Mouse (Mus musculus) lung, adult 18-20 months (tissue): ENCODE data around the gene Bola2.
"Not testable (repeated sequence)": the region's sequence is repeated elsewhere in the genome, so short reads cannot be mapped to it uniquely, and the experiment has no call there.

Experiments used
- DNase-seq, 2 experiments: peaks; one replicate each; pipeline ENCODE4 v3.0.0; 2022; ENCODE audit warnings: mixed read lengths in 2 of 2

Bola2 gene

GRCm38 (mm10) chr7:126695210-126695611 lies at the start of gene Bola2:
TSS of gene Bola2 (plus strand) at chr7:126695401.
- peak; percentile 78 to 79 for DNase-seq

DNA sequence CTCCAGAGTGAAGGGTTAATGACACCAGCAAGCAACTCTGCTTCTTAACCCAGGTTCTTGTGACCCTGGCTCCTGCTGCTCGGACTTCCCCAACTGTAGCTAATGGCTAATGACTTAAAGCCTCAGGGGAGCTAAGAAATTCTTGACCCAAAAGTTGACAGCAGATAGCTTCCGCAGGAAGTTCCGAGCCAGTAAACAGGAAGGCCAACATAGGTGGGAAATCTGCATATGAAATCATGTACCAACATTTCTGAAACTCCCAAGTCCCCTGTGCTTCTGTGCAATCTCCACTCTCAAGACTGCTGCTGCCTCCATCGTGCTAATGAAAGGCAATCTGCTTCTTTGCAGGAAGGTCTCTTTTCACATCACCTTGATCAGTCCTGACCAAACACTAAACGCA lies 49.5 kb upstream of the Bola2 start:
- no peak for DNase-seq

- DNase-seq = no peak
These were observed 46.7 kb upstream of the Bola2 start for GRCm38 (mm10) chr7:126648486-126648885.

DNA sequence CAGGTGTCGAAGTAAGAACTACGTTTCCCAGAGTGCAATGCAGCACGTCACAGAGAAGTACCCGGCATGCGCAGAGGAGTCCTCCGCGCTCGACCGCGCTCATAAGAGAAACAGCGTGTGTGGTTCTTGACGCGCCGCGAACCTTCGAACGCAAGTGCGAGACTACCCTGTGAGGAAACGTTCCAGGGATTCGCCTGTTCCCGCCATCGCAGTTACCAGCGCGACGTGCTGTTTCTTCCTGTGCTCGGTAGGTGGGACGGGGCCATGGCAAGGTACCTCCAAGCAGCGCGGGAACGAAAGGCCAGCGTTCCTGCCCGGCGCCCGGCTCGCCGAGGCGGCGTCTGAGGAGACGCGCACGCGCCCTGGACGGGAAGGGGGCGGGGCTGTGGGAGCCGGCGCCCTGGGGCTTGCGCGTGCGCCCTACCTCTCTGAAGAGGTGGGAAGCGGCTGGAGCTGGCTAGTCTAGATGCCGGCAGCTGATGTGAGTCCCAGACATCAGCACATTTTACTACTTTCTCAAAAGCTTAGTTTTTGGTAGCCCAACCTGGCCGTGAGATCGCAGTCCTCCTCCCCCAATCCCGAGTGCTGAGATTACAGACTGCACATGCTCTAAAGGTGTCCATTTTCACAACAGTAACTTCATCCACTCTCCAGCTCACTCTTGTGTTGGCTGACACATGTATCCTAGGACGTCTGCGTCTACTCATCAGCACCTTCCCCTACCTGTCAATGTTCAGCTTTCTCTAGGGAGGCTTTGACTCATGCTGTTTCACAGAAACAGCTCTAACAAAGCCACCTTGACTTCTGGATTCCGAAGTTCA lies 45.8 kb upstream of the Bola2 start, which contains the start of gene Sgf29:
Gene Sgf29, plus strand, starts transcription at position 79 of the 821 bp plus-strand sequence.
- DNase-seq = peak; percentile 92 to 93

GRCm38 (mm10) chr7:126650852-126651251 lies 44.3 kb upstream of the Bola2 start:
- DNase-seq = no peak

GRCm38 (mm10) chr7:126653991-126654390 lies 41.2 kb upstream of the Bola2 start:
- DNase-seq = no peak

- no peak for DNase-seq
These were observed 39.5 kb upstream of the Bola2 start for GRCm38 (mm10) chr7:126655695-126656094.

DNA sequence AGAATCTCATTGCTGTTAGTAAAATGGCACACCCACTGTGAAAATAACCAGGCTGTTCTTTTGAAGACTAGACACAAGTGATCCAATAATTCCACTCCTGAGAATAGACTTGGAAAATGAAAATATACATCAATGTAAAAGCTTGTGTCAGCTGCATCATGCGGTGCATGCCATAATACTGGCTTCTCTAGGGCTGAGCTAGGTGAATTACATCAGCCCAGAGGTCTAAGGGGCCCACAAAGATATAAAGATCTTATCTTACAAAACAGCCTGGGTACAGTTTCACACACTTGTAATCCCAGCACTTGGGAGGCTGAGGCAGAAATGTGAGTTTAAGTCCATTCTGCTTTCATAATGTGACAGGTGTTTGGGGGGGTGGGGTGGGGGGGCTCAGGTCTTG lies 37.7 kb upstream of the Bola2 start:
- DNase-seq = no peak

DNA sequence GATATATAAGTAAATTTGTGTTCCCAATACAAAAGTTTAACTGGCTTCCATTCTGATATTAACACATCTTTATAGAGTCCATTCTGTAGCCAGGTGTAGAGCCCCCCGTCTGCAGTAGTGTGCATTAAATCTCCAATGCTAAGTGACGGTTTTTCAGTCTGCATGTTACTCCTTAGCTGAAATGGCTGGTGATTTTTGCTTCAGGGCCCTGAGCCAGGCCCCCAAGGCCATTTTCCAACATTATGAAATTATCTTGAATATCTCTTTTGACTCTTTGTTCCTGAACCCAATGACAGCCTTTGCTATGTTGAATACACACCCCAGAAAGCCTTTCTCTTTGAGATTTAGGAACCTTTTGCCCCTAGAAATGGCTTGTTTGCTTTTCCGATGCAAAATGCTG lies 35.4 kb upstream of the Bola2 start:
- DNase-seq = no peak

DNA sequence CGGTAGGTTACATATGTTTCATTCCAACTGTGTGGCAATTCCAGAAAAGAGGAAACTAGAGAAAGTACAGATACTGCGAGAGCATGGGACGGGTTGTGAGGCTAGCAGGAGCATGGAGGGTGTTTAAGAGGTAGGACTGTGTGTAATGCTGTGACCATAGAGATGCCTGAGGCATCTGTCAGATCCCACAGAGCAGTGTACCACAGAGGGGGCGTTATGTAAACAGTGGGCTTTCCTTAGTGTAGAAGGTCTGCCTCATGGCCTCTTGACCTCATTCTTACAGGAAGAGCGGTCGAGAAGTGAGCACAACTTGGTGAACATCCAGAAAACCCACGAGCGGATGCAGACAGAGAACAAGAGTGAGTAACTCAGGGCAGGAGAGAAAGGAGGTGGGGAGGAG lies 31.6 kb upstream of the Bola2 start:
- peak in 1 of 2 experiments; percentile 44 for DNase-seq

DNA sequence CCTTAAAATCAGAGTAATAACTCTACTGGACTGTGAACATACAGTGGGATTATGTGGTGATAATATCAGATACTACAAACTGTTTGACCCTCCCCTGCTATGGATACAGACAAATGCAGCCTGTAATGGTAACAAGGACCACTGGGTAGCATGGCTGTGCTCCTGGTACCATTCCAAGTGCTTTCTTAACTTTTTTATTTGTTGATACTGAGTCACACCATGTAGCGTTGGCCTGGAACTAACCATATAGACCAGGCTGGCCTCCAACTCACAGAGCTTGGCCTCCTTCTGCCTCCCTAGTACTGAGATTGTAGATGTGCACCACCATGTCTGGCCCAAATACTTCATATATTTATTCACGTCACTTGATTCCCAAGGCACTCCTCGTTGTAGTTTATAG lies 29.9 kb upstream of the Bola2 start:
- DNase-seq = peak; percentile 50 to 59

DNA sequence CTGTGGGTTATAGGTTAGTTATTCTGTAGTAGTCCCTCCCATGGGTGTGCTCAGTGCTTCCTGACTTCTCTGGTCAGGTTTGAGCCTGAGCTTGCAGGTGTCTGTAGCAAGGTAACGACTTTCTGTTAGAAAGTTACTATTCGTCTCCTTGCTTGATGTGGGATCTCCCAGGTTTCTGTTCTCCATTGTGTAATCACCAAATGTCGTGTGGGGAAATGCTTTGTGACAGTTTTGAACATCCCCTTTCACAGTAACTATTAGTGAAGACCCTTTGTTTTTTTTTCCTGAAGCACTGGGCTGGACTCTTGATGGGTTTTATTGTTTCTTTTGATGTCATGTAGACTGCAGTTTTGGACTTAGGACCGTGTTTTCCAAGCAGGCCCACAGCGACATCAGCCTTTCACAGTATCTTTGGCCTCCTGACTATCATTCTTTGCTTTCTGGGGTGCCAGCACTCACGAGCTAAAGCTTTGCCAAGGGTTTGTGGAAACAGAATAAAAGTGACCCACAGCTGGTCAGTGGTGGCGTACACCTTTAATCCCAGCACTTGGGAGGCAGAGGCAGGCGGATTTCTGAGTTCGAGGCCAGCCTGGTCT lies 27.6 kb upstream of the Bola2 start:
- no peak for DNase-seq

- peak in 1 of 2 experiments; percentile 34 for DNase-seq
These were observed 26.7 kb upstream of the Bola2 start for GRCm38 (mm10) chr7:126668452-126668851.

DNA sequence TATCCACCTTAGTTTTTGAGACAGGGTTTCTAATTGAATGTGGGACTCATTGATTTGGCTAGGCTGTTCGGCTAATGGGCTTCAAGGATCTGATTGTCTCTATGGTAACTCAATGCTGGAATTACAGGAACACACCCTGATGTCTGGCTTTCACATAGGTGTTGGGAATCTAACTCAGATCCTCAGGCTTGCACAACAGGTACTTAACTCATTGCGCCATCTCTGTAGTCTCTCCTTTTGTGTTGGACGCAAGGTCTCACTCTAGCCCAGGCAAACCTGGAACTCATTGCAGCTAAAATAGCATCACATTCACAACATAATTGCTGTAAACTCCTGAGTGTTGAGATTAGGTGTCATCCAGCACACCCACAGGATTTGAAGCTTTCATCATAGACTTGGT lies 25.0 kb upstream of the Bola2 start:
- peak; percentile 42 to 69 for DNase-seq

GRCm38 (mm10) chr7:126672111-126672510 lies 23.1 kb upstream of the Bola2 start:
- no peak for DNase-seq

- DNase-seq = no peak
These were observed 20.1 kb upstream of the Bola2 start for GRCm38 (mm10) chr7:126675104-126675503.

DNA sequence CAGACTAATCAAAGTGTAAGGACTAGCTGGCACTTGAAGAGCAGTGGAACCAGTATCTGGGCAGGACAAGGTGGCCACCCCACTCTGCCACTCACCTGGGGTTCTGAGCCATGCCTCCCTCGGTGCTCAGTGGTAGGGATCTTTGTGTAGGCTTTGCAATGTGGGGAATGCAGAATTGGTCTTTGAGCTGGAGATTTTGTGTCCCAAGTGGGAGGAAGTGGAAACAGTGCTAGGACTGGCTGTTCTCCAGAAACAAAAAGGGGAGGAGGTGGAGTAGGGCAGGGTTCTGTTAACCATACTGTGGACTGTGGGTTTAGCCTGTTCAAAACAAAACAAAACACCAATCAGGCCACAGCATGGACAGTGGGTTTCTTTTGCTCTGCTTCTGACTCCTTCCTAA lies 19.0 kb upstream of the Bola2 start, which contains the start of gene Sult1a1:
Gene Sult1a1, minus strand, starts transcription at position 226 of the 400 bp plus-strand sequence.
- DNase-seq = peak; percentile 84 to 92

- peak in 1 of 2 experiments; percentile 47 for DNase-seq
These were observed 18.5 kb upstream of the Bola2 start for GRCm38 (mm10) chr7:126676631-126677220.

GRCm38 (mm10) chr7:126678545-126679341 lies 16.5 kb upstream of the Bola2 start:
- DNase-seq = no peak

GRCm38 (mm10) chr7:126679683-126680082 lies 15.5 kb upstream of the Bola2 start:
- DNase-seq = no peak

GRCm38 (mm10) chr7:126681221-126681620 lies 14.0 kb upstream of the Bola2 start:
- DNase-seq = peak in 1 of 2 experiments; percentile 45

GRCm38 (mm10) chr7:126688156-126688555 lies 7.0 kb upstream of the Bola2 start:
- not testable (repeated sequence) for DNase-seq

DNA sequence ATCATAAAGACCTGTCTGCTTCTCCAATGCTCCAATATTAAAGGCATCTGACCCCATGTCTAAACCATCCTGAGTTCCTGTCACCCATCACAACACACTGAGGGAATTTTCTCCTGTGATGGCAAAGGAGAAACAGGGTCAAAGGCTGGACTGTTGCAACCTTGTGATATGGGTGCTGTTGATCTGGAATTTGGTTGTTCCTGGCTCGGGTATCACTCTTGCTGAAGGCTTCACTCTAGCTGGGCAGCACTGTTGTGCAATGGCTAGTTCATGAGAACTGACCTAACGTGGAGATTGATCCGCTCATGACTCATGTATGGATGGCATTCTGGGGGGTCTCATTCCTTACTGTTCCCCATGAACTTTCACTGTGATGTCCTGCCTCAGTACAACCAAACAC lies 6.2 kb upstream of the Bola2 start:
- DNase-seq = no peak
